Mouse (Mus musculus) lung, postnatal 14 days (tissue): ENCODE results near the gene Angptl6.
"Not testable (repeated sequence)": the region's sequence is repeated elsewhere in the genome, so short reads cannot be mapped to it uniquely, and the experiment has no call there.

Experiments used
- DNase-seq: peaks from one replicate; pipeline ENCODE4 v3.0.0; 2021

Gene Angptl6

DNA sequence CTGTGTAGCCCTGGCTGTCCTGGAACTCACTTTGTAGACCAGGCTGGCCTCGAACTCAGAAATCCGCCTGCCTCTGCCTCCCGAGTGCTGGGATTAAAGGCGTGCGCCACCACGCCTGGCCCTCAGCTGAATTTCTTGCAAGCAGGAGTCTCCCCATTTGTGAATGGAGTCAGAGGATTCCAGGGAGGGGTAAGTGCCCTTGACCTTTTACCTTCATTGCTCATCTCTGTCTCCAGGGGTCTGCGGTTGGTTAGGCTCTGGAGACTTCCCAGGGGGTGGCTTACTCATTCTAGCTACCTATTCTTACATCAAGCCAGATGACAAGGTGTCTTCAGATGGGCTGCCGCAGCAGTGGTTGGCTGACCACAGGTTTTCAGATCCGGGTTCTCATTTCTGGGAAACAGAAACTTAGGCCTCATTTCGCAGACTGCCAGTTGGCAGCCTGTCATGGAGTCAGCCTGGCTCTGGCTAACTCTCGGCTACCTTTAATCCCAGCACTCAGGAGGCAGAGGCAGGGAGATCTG lies 44.0 kb downstream of the Angptl6 start:
- not testable (repeated sequence) for DNase-seq

DNA sequence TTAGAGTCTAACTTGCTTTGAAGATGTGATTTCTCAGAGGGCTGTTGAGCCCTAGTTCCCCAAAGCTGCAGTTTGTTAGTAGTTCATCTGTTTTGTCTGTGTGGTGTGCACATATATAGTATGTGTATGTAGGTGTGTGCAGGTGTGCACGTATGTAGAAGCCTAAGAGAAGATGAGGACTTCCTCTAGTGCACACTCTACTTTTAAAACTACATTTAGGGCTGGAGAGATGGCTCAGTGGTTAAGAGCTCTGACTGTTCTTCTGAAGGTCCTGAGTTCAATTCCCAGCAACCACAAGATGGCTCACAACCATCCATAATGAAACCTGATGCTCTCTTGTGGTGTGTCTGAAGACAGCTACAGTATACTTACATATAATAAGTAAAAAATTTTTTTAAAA lies 44.6 kb downstream of the Angptl6 start:
- no peak for DNase-seq

- peak; percentile 97 for DNase-seq
Measured at GRCm38 (mm10) chr9:20830901-20831643, 48.5 kb downstream of the Angptl6 start.

DNA sequence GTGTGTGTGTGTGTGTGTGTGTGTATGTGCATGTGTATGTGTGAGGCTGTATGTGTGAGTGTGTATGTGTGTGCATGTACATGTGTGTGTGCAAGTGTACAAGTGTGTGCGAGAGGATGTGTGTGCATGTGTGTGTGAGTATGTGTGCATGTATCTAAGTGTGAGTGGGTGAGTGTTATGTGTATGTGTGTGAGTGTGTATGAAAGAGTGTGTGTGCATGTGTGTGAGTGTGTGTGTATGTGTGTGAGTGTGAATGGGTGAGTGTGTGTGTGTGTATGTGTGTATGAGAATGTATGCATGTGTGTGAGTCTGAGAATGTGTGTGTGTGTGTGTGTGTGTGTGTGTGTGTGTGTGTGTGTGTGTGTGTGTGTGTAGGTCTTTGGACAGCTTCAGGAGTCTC lies 51.4 kb downstream of the Angptl6 start:
- DNase-seq, result no peak

DNA sequence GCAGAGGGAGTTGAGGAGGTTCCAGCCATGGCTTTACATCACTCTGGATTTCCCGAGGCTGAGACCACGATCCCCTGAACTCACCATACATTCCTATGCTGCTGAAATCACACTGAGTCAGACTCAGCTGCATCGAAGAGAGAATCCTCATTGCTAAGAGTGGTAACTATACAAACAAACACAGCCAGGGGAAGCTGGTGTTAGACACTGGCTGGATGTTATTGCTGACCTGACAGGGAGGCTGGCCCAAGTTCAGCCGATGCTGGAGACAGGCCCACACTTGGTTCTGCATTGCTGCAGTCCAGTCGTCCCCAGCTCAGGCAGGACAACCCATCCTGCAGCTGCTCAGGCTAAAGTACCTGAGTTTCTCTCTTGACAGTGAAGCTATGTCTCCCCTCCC lies 53.7 kb downstream of the Angptl6 start:
- DNase-seq, result peak; percentile 25
